Mouse (Mus musculus) C2C12 (cell line): ENCODE measurements at regions not wholly inside any gene's neighbourhood (a gene's known extent, or its start where the extent isn't known, plus 50 kb on each side); places are given as distances from the start of the nearest gene placed in this dataset.

Experiments
- H3K27me3 ChIP-seq: one replicate; pipeline ENCODE4 v1.6.1; 2011; ENCODE audit not compliant: control insufficient read depth, insufficient read depth, insufficient read length
- H3K36me3 ChIP-seq: one replicate; pipeline ENCODE4 v1.6.1; 2011; ENCODE audit not compliant: control insufficient read depth, insufficient read depth
- H3K4me3 ChIP-seq: one replicate; pipeline ENCODE4 v1.5.1; 2011; ENCODE audit warnings: mild to moderate bottlenecking, control low read depth; ENCODE audit not compliant: poor library complexity, insufficient read depth, severe bottlenecking
- H3K79me2 ChIP-seq: one replicate; pipeline ENCODE4 v1.6.1; 2011; ENCODE audit not compliant: control insufficient read depth, insufficient read depth
- H3K79me3 ChIP-seq: one replicate; pipeline ENCODE4 v1.6.1; 2011; ENCODE audit warnings: low read depth, control low read depth
- H3ac ChIP-seq: one replicate; pipeline ENCODE3; 2011; ENCODE audit warnings: low read depth; ENCODE audit not compliant: control insufficient read depth, insufficient read length
- CEBPB ChIP-seq: IDR thresholded peaks from one replicate; pipeline ENCODE4 v1.6.1; 2011; ENCODE audit warnings: low read depth, mild to moderate bottlenecking, control low read depth, moderate library complexity
- CTCF ChIP-seq: IDR thresholded peaks from one replicate; pipeline ENCODE4 v1.5.1; 2011; ENCODE audit not compliant: control insufficient read depth, insufficient read depth, insufficient read length
- FOSL1 ChIP-seq: IDR thresholded peaks from one replicate; pipeline ENCODE4 v1.8.0; 2011; ENCODE audit warnings: mild to moderate bottlenecking, low read length; ENCODE audit not compliant: poor library complexity, insufficient read depth, severe bottlenecking
- MAX ChIP-seq: IDR thresholded peaks from one replicate; pipeline ENCODE4 v1.6.1; 2011; ENCODE audit warnings: mild to moderate bottlenecking, control low read depth
- MYOD1 ChIP-seq: IDR thresholded peaks from one replicate; pipeline ENCODE4 v1.6.1; 2011; ENCODE audit warnings: low read depth; ENCODE audit not compliant: control insufficient read depth, insufficient read length
- MYOG ChIP-seq: IDR thresholded peaks from one replicate; pipeline ENCODE4 v1.6.1; 2011; ENCODE audit not compliant: control insufficient read depth, insufficient read length; ENCODE audit errors: extremely low read depth
- USF1 ChIP-seq: IDR thresholded peaks from one replicate; pipeline ENCODE4 v1.6.1; 2011; ENCODE audit warnings: low read depth, mild to moderate bottlenecking, control low read depth, moderate library complexity

DNA sequence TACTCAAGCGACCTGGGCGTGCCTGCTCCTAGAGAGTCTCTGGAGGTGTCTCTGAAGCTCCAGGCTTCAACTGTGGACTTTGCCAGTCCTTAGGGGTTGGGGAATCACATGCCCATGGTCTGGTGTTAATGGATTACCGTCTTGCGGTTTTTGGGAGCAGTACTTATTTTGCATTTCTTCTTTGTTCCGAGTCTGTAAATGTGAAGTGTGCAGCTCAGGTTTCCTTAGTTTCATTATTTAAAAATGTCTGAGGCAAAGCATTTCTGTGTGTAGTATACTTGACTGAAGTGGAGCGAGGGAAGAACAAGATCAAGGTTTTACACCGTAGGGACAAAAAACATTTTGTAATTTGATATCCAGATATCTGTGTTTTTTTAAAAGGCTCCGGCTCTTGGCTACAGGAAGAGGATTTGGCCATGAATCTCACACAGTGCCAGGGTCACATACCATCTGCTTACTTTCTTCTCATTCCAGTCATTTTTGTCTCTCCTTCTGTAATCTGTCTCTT is 231.0 kb downstream of the Igsf11 start:
- TF ChIP-seq MYOD1 (no peak), CTCF (no peak), MAX (no peak), FOSL1 (no peak), CEBPB (no peak), MYOG (no peak)
- Histone ChIP-seq H3K36me3 (no peaks in the 10 kb centered on the region), H3K79me3 (no peaks in the 10 kb centered on the region), H3K27me3 (no peaks in the 10 kb centered on the region), H3K4me3 (no peak overlapping the region), H3ac (no peak overlapping the region), H3K79me2 (no peaks in the 10 kb centered on the region)

DNA sequence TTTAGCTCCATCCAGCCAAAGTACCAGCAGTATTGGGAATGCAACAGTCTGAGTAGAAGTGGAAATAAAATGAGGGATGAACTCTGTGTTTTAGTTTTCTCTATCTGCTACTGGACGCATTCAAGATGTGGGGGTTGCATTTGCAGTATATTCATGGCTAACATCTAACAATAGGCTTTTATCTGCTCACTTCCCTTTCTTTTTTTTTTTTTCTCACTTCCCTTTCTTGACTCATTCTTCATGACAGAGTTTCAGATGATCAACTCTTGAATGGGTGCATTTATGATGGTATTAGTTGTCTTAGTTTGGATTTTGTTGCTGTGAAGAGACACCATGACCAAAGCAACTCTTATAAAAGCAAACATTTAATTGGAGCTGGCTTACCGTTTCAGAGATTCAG is 240.0 kb downstream of the Igsf11 start:
- TF ChIP-seq MAX (no peak), CTCF (no peak), USF1 (no peak), MYOD1 (no peak), MYOG (no peak), CEBPB (no peak), FOSL1 (no peak)
- no peaks in the 10 kb centered on the region for H3K79me2 ChIP-seq
- no peak overlapping the region for H3ac ChIP-seq
- no peak overlapping the region for H3K4me3 ChIP-seq
- no peaks in the 10 kb centered on the region for H3K27me3 ChIP-seq
- no peaks in the 10 kb centered on the region for H3K79me3 ChIP-seq
- no peaks in the 10 kb centered on the region for H3K36me3 ChIP-seq

DNA sequence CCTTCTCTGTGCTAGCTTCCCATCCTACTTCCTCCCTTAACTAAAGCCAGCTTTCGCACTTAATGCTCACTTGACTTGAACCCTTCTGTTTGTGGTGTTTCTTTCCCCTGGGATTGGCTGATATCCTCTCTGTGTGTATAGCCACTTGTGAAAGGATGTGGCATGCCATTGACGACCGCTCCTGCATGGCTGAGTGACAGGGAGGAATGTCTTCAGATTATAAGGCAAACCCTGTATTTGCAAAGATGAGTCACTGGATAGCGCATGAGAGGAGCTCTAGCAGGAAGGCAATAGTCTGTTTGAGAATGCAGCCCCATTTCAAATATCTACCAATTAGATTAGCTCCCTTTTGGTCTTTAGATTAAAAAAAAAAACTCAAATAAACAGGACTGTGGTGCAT is 243.3 kb downstream of the Igsf11 start:
- H3K79me3 ChIP-seq, result no peaks in the 10 kb centered on the region
- no peak overlapping the region for H3ac ChIP-seq
- TF ChIP-seq MYOG, result no peak
- TF ChIP-seq MYOD1, result no peak
- TF ChIP-seq CEBPB, result no peak
- TF ChIP-seq FOSL1, result no peak
- no peak for TF ChIP-seq CTCF
- no peak for TF ChIP-seq MAX
- no peak for TF ChIP-seq USF1
- H3K27me3 ChIP-seq, result no peaks in the 10 kb centered on the region
- no peaks in the 10 kb centered on the region for H3K79me2 ChIP-seq
- no peak overlapping the region for H3K4me3 ChIP-seq
- H3K36me3 ChIP-seq, result no peaks in the 10 kb centered on the region

DNA sequence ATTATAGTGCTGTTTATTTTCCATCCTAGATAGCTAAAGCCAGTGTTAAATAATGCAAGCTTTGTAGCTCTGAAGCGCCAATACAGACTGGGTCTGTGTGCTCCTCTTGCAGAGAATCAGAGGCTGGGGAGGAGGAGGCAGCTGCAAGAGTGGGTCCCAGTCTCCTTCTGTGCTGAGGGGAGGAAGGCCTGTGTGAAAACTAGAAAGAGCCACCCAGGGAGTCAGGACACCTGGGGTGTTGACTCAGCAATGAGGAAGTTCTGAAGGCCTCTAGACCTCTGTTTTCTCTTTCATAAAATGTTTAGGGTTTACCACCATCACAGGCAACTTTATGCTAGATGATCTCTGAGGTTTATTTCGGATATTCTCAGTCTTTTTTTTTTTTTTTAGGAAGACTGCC is 254.7 kb downstream of the Igsf11 start:
- no peaks in the 10 kb centered on the region for H3K36me3 ChIP-seq
- H3K79me2 ChIP-seq, result no peaks in the 10 kb centered on the region
- H3ac ChIP-seq, result no peak overlapping the region
- no peaks in the 10 kb centered on the region for H3K27me3 ChIP-seq
- H3K4me3 ChIP-seq, result no peak overlapping the region
- H3K79me3 ChIP-seq, result no peaks in the 10 kb centered on the region
- TF ChIP-seq FOSL1 (no peak), CTCF (no peak), USF1 (no peak), MAX (no peak), MYOG (no peak), MYOD1 (no peak), CEBPB (no peak)

DNA sequence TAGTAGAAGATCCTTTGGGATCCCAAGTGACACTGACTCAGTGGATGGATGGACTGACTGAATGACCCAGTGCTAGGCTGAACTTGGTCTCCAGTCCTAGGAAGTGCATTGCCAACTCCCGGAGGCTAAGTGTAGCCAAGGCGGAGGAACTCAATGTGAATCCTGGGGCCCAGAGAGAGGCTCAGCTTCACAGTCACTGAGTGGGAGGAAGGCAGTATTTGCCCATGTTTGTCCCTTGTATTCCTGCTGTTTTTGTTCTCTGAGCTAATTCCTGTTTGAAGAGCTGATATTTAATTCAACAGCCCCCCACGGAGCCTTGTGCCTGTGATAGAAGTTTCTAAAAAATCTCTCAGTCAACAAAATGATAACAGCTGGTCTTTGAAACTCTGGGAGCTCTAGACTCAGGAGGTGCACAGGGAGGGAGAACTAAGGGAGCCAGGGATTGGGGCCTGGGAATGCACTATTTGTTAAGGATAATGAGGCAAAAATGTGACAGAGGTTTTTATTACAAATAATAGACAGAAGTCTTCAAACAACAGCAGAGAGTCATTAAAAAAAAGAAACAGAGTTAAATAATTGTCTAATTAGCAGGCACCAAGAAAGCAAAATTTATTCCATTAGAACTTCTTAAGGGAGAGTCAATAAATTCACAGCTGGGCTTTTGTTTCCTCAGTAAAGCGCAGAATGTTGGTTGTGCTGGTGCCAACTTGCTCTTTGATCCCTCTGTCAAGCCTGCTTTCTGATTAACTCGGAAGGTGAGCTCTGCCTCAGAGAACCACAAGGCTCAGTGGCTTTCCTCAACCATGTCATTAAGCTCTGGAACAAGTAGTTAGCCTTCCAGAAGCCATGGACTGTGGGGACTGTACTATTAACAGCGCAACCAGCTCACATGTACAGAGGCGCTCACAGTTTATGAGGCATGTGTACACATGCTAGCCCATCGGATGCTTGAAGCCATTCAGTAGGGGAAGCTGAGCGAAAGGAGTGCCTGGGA is 259.2 kb downstream of the Igsf11 start:
- Histone ChIP-seq H3K27me3 (no peaks in the 10 kb centered on the region), H3K36me3 (no peaks in the 10 kb centered on the region), H3K79me3 (no peaks in the 10 kb centered on the region), H3K79me2 (no peaks in the 10 kb centered on the region), H3K4me3 (no peak overlapping the region), H3ac (no peak overlapping the region)
- TF ChIP-seq MYOD1 (no peak), CEBPB (no peak), CTCF (no peak)

DNA sequence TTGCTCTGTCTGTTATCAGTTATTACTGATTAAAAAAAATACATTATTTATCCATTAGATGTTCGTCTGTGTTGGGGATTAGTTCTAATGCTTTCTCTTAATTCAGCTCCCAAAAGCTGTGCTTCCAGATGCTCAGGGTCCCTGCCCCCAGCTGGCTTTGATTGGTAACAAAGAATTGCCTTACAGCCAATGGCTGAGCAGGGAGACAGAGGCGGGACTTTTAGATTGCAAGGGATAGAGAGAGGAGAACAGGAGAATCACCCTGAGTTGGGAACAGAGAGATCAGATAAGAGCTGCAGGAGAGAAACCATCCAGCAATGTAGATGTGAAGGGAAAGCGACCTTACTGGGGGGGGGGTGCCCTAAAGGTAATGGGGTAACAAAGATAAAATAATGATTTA is 266.4 kb downstream of the Igsf11 start:
- no peak overlapping the region for H3K4me3 ChIP-seq
- no peak for TF ChIP-seq MYOD1
- no peak for TF ChIP-seq MAX
- no peak for TF ChIP-seq FOSL1
- no peak for TF ChIP-seq MYOG
- TF ChIP-seq USF1, result no peak
- no peak for TF ChIP-seq CEBPB
- no peak for TF ChIP-seq CTCF
- no peaks in the 10 kb centered on the region for H3K36me3 ChIP-seq
- H3K27me3 ChIP-seq, result no peaks in the 10 kb centered on the region
- H3ac ChIP-seq, result no peak overlapping the region
- H3K79me2 ChIP-seq, result no peaks in the 10 kb centered on the region
- no peaks in the 10 kb centered on the region for H3K79me3 ChIP-seq
